Mouse (Mus musculus): Measurements from ENCODE around the gene Ctdsp1. TPM values are rescaled to one million over a fixed set of nuclear protein-coding genes. Genes with fewer than 3 reads are reported as not detected.

Gene Ctdsp1
- polyA plus RNA-seq, 1 experiment = 177 TPM

- no peak overlapping the region for H3K4me3 ChIP-seq (ENCODE audit: low read depth, low read length)
- TF ChIP-seq CTCF (IDR thresholded peaks at IDR 0.05; ENCODE audit: extremely low read depth, insufficient read length, insufficient replicate concordance, low read depth, low read length) (no peak), POLR2A (IDR thresholded peaks at IDR 0.05; ENCODE audit: low read depth, low read length) (no peak)
- peaks cover 23% of the 10 kb centered on the region for H3K4me1 ChIP-seq (ENCODE audit: control insufficient read depth, insufficient read depth, insufficient read length, low read length)
- no peaks in the 10 kb centered on the region for H3K27me3 ChIP-seq (ENCODE audit: control insufficient read depth, insufficient read depth, low read length)
- 39% methylated on average over 6 of the region's 6 CpGs for WGBS
- H3K27ac ChIP-seq (ENCODE audit: insufficient read depth, low read depth, low read length) = peak overlapping the region; percentile 95
- H3K36me3 ChIP-seq (ENCODE audit: control insufficient read depth, insufficient read depth, low read length) = peaks cover 64% of the 10 kb centered on the region
Observed at GRCm38 (mm10) chr1:74433220-74433619, 41.9 kb downstream of the Ctdsp1 start.

- Histone ChIP-seq H3K27me3 (ENCODE audit: control insufficient read depth, insufficient read depth, low read length) (no peaks in the 10 kb centered on the region), H3K27ac (ENCODE audit: insufficient read depth, low read depth, low read length) (peak overlapping the region; percentile 95), H3K4me3 (ENCODE audit: low read depth, low read length) (no peak overlapping the region), H3K4me1 (ENCODE audit: control insufficient read depth, insufficient read depth, insufficient read length, low read length) (peaks cover 20% of the 10 kb centered on the region; the same call in 1 of the 2 replicates), H3K36me3 (ENCODE audit: control insufficient read depth, insufficient read depth, low read length) (peaks cover 56% of the 10 kb centered on the region)
- TF ChIP-seq POLR2A (IDR thresholded peaks at IDR 0.05; ENCODE audit: low read depth, low read length) (no peak), CTCF (IDR thresholded peaks at IDR 0.05; ENCODE audit: extremely low read depth, insufficient read length, insufficient replicate concordance, low read depth, low read length) (no peak)
- 17% methylated on average over 5 of the region's 5 CpGs for WGBS
Observed at GRCm38 (mm10) chr1:74434596-74434995, 43.3 kb downstream of the Ctdsp1 start.

GRCm38 (mm10) chr1:74435563-74435962 is 44.3 kb downstream of the Ctdsp1 start:
- no peak for TF ChIP-seq CTCF (IDR thresholded peaks at IDR 0.05; ENCODE audit: extremely low read depth, insufficient read length, insufficient replicate concordance, low read depth, low read length)
- TF ChIP-seq POLR2A (IDR thresholded peaks at IDR 0.05; ENCODE audit: low read depth, low read length) = no peak; the same call in 1 of the 2 replicates
- Histone ChIP-seq H3K27me3 (ENCODE audit: control insufficient read depth, insufficient read depth, low read length) (no peaks in the 10 kb centered on the region), H3K27ac (ENCODE audit: insufficient read depth, low read depth, low read length) (peak overlapping the region; percentile 92), H3K4me3 (ENCODE audit: low read depth, low read length) (no peak overlapping the region), H3K36me3 (ENCODE audit: control insufficient read depth, insufficient read depth, low read length) (peaks cover 53% of the 10 kb centered on the region), H3K4me1 (ENCODE audit: control insufficient read depth, insufficient read depth, insufficient read length, low read length) (peaks cover 20% of the 10 kb centered on the region; the same call in 1 of the 2 replicates)
- WGBS = 18% methylated on average over 6 of the region's 6 CpGs

GRCm38 (mm10) chr1:74437702-74438427 is 46.6 kb downstream of the Ctdsp1 start:
- peak overlapping the region; percentile 30; the same call in 1 of the 2 replicates for H3K27ac ChIP-seq (ENCODE audit: insufficient read depth, low read depth, low read length)
- 39% methylated on average over 8 of the region's 8 CpGs for WGBS

GRCm38 (mm10) chr1:74439166-74439876 is 48.0 kb downstream of the Ctdsp1 start:
- Histone ChIP-seq H3K27ac (ENCODE audit: insufficient read depth, low read depth, low read length) (no peak overlapping the region), H3K36me3 (ENCODE audit: control insufficient read depth, insufficient read depth, low read length) (peaks cover 32% of the 10 kb centered on the region), H3K4me3 (ENCODE audit: low read depth, low read length) (no peak overlapping the region), H3K27me3 (ENCODE audit: control insufficient read depth, insufficient read depth, low read length) (no peaks in the 10 kb centered on the region), H3K4me1 (ENCODE audit: control insufficient read depth, insufficient read depth, insufficient read length, low read length) (peaks cover 8% of the 10 kb centered on the region; the same call in 1 of the 2 replicates)
- 84% methylated on average over 19 of the region's 19 CpGs for WGBS
- TF ChIP-seq POLR2A (IDR thresholded peaks at IDR 0.05; ENCODE audit: low read depth, low read length) (no peak), CTCF (IDR thresholded peaks at IDR 0.05; ENCODE audit: extremely low read depth, insufficient read length, insufficient replicate concordance, low read depth, low read length) (no peak)

More at GRCm38 (mm10) chr1:74437702-74438427, 46.6 kb downstream of the Ctdsp1 start:
- no peak for TF ChIP-seq POLR2A (IDR thresholded peaks at IDR 0.05; ENCODE audit: low read depth, low read length)
- TF ChIP-seq CTCF (IDR thresholded peaks at IDR 0.05; ENCODE audit: extremely low read depth, insufficient read length, insufficient replicate concordance, low read depth, low read length) = no peak
- H3K36me3 ChIP-seq (ENCODE audit: control insufficient read depth, insufficient read depth, low read length) = peaks cover 44% of the 10 kb centered on the region
- H3K4me3 ChIP-seq (ENCODE audit: low read depth, low read length) = no peak overlapping the region
- peaks cover 13% of the 10 kb centered on the region; the same call in 1 of the 2 replicates for H3K4me1 ChIP-seq (ENCODE audit: control insufficient read depth, insufficient read depth, insufficient read length, low read length)
- H3K27me3 ChIP-seq (ENCODE audit: control insufficient read depth, insufficient read depth, low read length) = no peaks in the 10 kb centered on the region

- 95% methylated on average over 2 of the region's 2 CpGs for WGBS
Observed at GRCm38 (mm10) chr1:74444538-74444937, 53.2 kb downstream of the Ctdsp1 start.

More at GRCm38 (mm10) chr1:74444538-74444937, 53.2 kb downstream of the Ctdsp1 start:
- Histone ChIP-seq H3K4me3 (ENCODE audit: low read depth, low read length) (no peak overlapping the region), H3K36me3 (ENCODE audit: control insufficient read depth, insufficient read depth, low read length) (peaks cover 30% of the 10 kb centered on the region), H3K4me1 (ENCODE audit: control insufficient read depth, insufficient read depth, insufficient read length, low read length) (no peaks in the 10 kb centered on the region), H3K27me3 (ENCODE audit: control insufficient read depth, insufficient read depth, low read length) (no peaks in the 10 kb centered on the region), H3K27ac (ENCODE audit: insufficient read depth, low read depth, low read length) (no peak overlapping the region)
- TF ChIP-seq CTCF (IDR thresholded peaks at IDR 0.05; ENCODE audit: extremely low read depth, insufficient read length, insufficient replicate concordance, low read depth, low read length) = no peak
- no peak for TF ChIP-seq POLR2A (IDR thresholded peaks at IDR 0.05; ENCODE audit: low read depth, low read length)

Other genes with a start within 250 kb of the Ctdsp1 start
- gene Cxcr2, start 237.5 kb upstream of the Ctdsp1 start, polyA plus RNA-seq (2012; rRNA removed) = 0.11 and 0.41 TPM in 2 replicates
- not detected in 2 replicates for gene Cxcr1, start 196.9 kb upstream of the Ctdsp1 start, polyA plus RNA-seq (2012; rRNA removed)
- 110 and 323 TPM in 2 replicates for gene Arpc2, start 155.4 kb upstream of the Ctdsp1 start, polyA plus RNA-seq (2012; rRNA removed)
- gene Gpbar1, start 113.0 kb upstream of the Ctdsp1 start, polyA plus RNA-seq (2012; rRNA removed) = 1.8 and 3.1 TPM in 2 replicates
- 81.6 and 160 TPM in 2 replicates for gene Aamp, start 106.8 kb upstream of the Ctdsp1 start, polyA plus RNA-seq (2012; rRNA removed)
- gene Pnkd, start 106.6 kb upstream of the Ctdsp1 start, polyA plus RNA-seq (2012; rRNA removed) = 36.9 and 62.6 TPM in 2 replicates
- 497 and 689 TPM in 2 replicates for gene Tmbim1, start 85.9 kb upstream of the Ctdsp1 start, polyA plus RNA-seq (2012; rRNA removed)
- 0.05 and 0.39 TPM in 2 replicates for gene Catip, start 29.4 kb upstream of the Ctdsp1 start, polyA plus RNA-seq (2012; rRNA removed)
- 12.7 and 17.9 TPM in 2 replicates for gene Slc11a1, start 16.3 kb upstream of the Ctdsp1 start, polyA plus RNA-seq (2012; rRNA removed)
- 198 and 892 TPM in 2 replicates for gene Vil1, start 17.9 kb downstream of the Ctdsp1 start, polyA plus RNA-seq (2012; rRNA removed)
- gene Cnot9, start 114.5 kb downstream of the Ctdsp1 start, polyA plus RNA-seq (2012; rRNA removed) = 9.0 and 16.4 TPM in 2 replicates
- gene Plcd4, start 151.4 kb downstream of the Ctdsp1 start, polyA plus RNA-seq (2012; rRNA removed) = not detected in 2 replicates
- gene Usp37, start 152.8 kb downstream of the Ctdsp1 start, polyA plus RNA-seq (2012; rRNA removed) = 0.33 and 1.2 TPM in 2 replicates
- 5.0 and 8.5 TPM in 2 replicates for gene Zfp142, start 196.7 kb downstream of the Ctdsp1 start, polyA plus RNA-seq (2012; rRNA removed)
- 5.3 and 5.9 TPM in 2 replicates for gene Bcs1l, start 196.8 kb downstream of the Ctdsp1 start, polyA plus RNA-seq (2012; rRNA removed)
- 18.8 and 31.3 TPM in 2 replicates for gene Rnf25, start 209.9 kb downstream of the Ctdsp1 start, polyA plus RNA-seq (2012; rRNA removed)
- 1.1 and 1.4 TPM in 2 replicates for gene Stk36, start 209.9 kb downstream of the Ctdsp1 start, polyA plus RNA-seq (2012; rRNA removed)